ENCODE assay signal across 8 mouse cellular contexts in genomic region chr1:194976517-194977370, GRCm38 (mm10). TPM values are rescaled to one million over a fixed set of nuclear protein-coding genes. Genes with fewer than 3 reads are reported as not detected.
A peak's percentile ranks its signal among the peaks of the same experiment; 100 is the strongest.
DNase-seq lines count a peak whose midpoint lies in the region; ATAC-seq and TF ChIP-seq lines count a peak whose summit lies in the region.

No protein-coding gene starts in this region.

- no peak for TF ChIP-seq CTCF in bone marrow macrophage, adult 2 months (IDR thresholded peaks at IDR 0.05; ENCODE audit: low read depth, low read length)
- TF ChIP-seq CTCF in embryonic fibroblast, embryonic 13.5 days (IDR thresholded peaks at IDR 0.05; ENCODE audit: borderline replicate concordance, insufficient read depth, low read length), result peak; percentile 55; the same call in 1 of the 2 replicates

- no peaks in the 10 kb centered on the region for H3K36me3 ChIP-seq in limb, embryonic 13.5 days
- H3K36me3 ChIP-seq in midbrain, embryonic 14.5 days (ENCODE audit: control insufficient read depth, insufficient read depth, low read length), result no peaks in the 10 kb centered on the region

- no peak for TF ChIP-seq POLR2A in bone marrow macrophage, adult 2 months (IDR thresholded peaks at IDR 0.05; ENCODE audit: borderline replicate concordance, low read depth, low read length)
- TF ChIP-seq POLR2A in embryonic fibroblast, embryonic 13.5 days (IDR thresholded peaks at IDR 0.05; ENCODE audit: low read depth, low read length), result no peak

- peak overlapping the region; percentile 94 for H3K4me2 ChIP-seq in limb, embryonic 13.5 days (replicated peaks)
- H3K4me2 ChIP-seq in midbrain, embryonic 14.5 days (ENCODE audit: low read length), result peak overlapping the region; percentile 89

- peak overlapping the region; percentile 56 for H3K27ac ChIP-seq in bone marrow macrophage, adult 2 months (ENCODE audit: insufficient read depth, low read depth, low read length)
- H3K27ac ChIP-seq in embryonic fibroblast, embryonic 13.5 days (ENCODE audit: insufficient read depth, low read length), result no peak overlapping the region
- no peak overlapping the region for H3K27ac ChIP-seq in limb, embryonic 13.5 days
- peak overlapping the region; percentile 82 for H3K27ac ChIP-seq in midbrain, embryonic 14.5 days (replicated peaks; ENCODE audit: low read depth, low read length)

- H3K4me1 ChIP-seq in bone marrow macrophage, adult 2 months (ENCODE audit: control insufficient read depth, insufficient read depth, low read length), result peaks cover 22% of the 10 kb centered on the region
- H3K4me1 ChIP-seq in embryonic fibroblast, embryonic 13.5 days (ENCODE audit: control insufficient read depth, insufficient read depth, low read length), result peaks cover 4% of the 10 kb centered on the region; the same call in 1 of the 2 replicates
- H3K4me1 ChIP-seq in limb, embryonic 13.5 days, result peaks cover 9% of the 10 kb centered on the region
- peaks cover 13% of the 10 kb centered on the region for H3K4me1 ChIP-seq in midbrain, embryonic 14.5 days (ENCODE audit: control insufficient read depth, insufficient read depth, low read length)

- peak; percentile 94 for ATAC-seq in limb, embryonic 13.5 days (ENCODE audit: low FRiP score, low read depth)
- ATAC-seq in midbrain, embryonic 14.5 days (ENCODE audit: low FRiP score, low TSS enrichment), result peak; percentile 85

- peak; percentile 74 to 76 for DNase-seq in B cell, adult 2 months
- peak; percentile 84 to 88 for DNase-seq in heart, adult 9 months (ENCODE audit: low spot score in 2 of 2)
- DNase-seq in kidney, adult 9 months, result peak; percentile 88
- peak; percentile 82 for DNase-seq in midbrain, embryonic 14.5 days
- DNase-seq in spleen, postnatal 14 days (ENCODE audit: low spot score in 2 of 2), result peak; percentile 53 to 60

- H3K9ac ChIP-seq in limb, embryonic 13.5 days, result peak overlapping the region; percentile 77
- H3K9ac ChIP-seq in midbrain, embryonic 14.5 days (replicated peaks; ENCODE audit: low read length), result peak overlapping the region; percentile 76

- under 1% methylated on average over 44 of the region's 44 CpGs for WGBS in limb, embryonic 13.5 days
- 1% methylated on average over 44 of the region's 44 CpGs for WGBS in midbrain, embryonic 14.5 days

- peaks cover 22% of the 10 kb centered on the region for H3K27me3 ChIP-seq in limb, embryonic 13.5 days
- H3K27me3 ChIP-seq in midbrain, embryonic 14.5 days (ENCODE audit: control insufficient read depth, insufficient read depth, low read length), result no peaks in the 10 kb centered on the region

- H3K4me3 ChIP-seq in bone marrow macrophage, adult 2 months (ENCODE audit: insufficient read depth, low read length), result peak overlapping the region; percentile 83
- peak overlapping the region; percentile 82 for H3K4me3 ChIP-seq in embryonic fibroblast, embryonic 13.5 days (ENCODE audit: insufficient read depth, low read length)
- peak overlapping the region; percentile 68 for H3K4me3 ChIP-seq in limb, embryonic 13.5 days
- H3K4me3 ChIP-seq in midbrain, embryonic 14.5 days (replicated peaks; ENCODE audit: low read depth, low read length), result peak overlapping the region; percentile 72

- H3K9me3 ChIP-seq in limb, embryonic 13.5 days, result no peaks in the 10 kb centered on the region
- no peaks in the 10 kb centered on the region for H3K9me3 ChIP-seq in midbrain, embryonic 14.5 days (ENCODE audit: control insufficient read depth, low read length)

RNA-seq across cellular contexts. Expression of gene Cd34, which starts 38.1 kb away (rescaled TPM):
- 0.23 TPM in 1 of 2 replicates, not detected in the other for polyA plus RNA-seq in bone marrow macrophage, adult 2 months (2012; ENCODE audit: insufficient read depth, insufficient read length, missing spikeins)
- polyA plus RNA-seq in embryonic fibroblast, embryonic 13.5 days (2011; ENCODE audit: insufficient read length, low read depth, missing spikeins), result 7.1 and 7.8 TPM in 2 replicates
- 56.5 and 59.7 TPM in 2 replicates for polyA plus RNA-seq in limb, embryonic 13.5 days (2015; fragmentation: Nextera tagmentation; extraction: Ambion mirVana)
- 15.8 and 34.8 TPM in 2 replicates for polyA plus RNA-seq in midbrain, embryonic 14.5 days (2014; fragmentation: Nextera tagmentation; extraction: Ambion mirVana)

Comparison
In these comparisons a context has a peak if more than half of its experiments do, and no peak if none do; other contexts are left out.
1. H3K27ac ChIP-seq: peak in bone marrow macrophage, adult 2 months (single experiment) and midbrain, embryonic 14.5 days (single experiment); none in embryonic fibroblast, embryonic 13.5 days (single experiment) and limb, embryonic 13.5 days (single experiment).
2. Peak in every context shown above with its lines, with median percentiles within 50 percentile points of each other: DNase-seq and H3K4me3 ChIP-seq.